8 mouse cellular contexts compared by ENCODE assay signal in the genomic region with DNA sequence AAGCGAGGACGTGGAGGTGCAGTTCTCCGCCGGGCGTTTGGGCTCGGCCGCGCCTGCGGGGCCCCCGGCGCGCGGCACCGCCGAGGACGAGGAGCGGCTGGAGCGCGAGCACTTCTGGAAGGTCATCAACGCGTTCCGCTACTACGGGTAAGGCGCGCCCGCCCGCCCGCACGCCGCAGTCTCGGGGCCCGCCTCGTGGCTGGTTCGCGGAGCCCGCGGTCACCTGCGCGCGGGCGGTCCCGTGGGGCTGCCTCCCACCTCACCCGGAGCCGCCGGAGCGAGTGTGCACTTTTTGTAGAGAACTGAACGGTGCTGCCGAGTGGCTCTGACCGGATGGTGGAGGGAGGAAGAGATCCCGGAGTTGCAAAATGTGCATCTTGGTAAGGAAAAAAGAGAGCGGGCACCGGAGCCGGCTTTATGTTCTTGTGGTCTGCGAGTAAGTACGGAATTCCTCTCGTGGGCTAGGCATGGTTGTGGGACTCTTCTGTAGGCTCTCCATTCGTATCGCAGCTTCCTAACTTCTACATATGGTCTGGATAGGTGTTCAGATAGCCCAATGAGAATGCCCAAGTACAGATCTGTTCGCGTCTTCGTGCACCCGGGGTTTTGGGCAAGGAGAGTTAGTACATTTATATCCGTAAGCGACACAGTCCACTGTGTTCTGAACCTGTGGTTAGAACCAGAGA. TPM values are rescaled to one million over a fixed set of nuclear protein-coding genes. Genes with fewer than 3 reads are reported as not detected.
DNase-seq lines count a peak whose midpoint lies in the region; ATAC-seq and TF ChIP-seq lines count a peak whose summit lies in the region.

No protein-coding gene starts in this region.

- H3K4me3 ChIP-seq in kidney, adult 2 months (ENCODE audit: insufficient read depth, low read depth, low read length), result peak overlapping the region; percentile 58
- H3K4me3 ChIP-seq in limb, embryonic 12.5 days (replicated peaks), result peak overlapping the region; percentile 80
- peak overlapping the region; percentile 87 for H3K4me3 ChIP-seq in midbrain, embryonic 16.5 days (ENCODE audit: low read depth, low read length)

- under 1% methylated on average over 60 of the region's 64 CpGs for WGBS in kidney, adult 2 months
- WGBS in limb, embryonic 12.5 days, result 1% methylated on average over 47 of the region's 64 CpGs
- WGBS in midbrain, embryonic 16.5 days, result under 1% methylated on average over 46 of the region's 64 CpGs

- peak overlapping the region; percentile 63 for H3K27ac ChIP-seq in kidney, adult 2 months (ENCODE audit: insufficient read depth, low read depth, low read length)
- peak overlapping the region; percentile 90 for H3K27ac ChIP-seq in limb, embryonic 12.5 days
- H3K27ac ChIP-seq in midbrain, embryonic 16.5 days (ENCODE audit: low read length), result peak overlapping the region; percentile 80

- no peaks in the 10 kb centered on the region for H3K36me3 ChIP-seq in kidney, adult 2 months (ENCODE audit: control insufficient read depth, insufficient read depth, low read length)
- no peaks in the 10 kb centered on the region for H3K36me3 ChIP-seq in limb, embryonic 12.5 days
- H3K36me3 ChIP-seq in midbrain, embryonic 16.5 days (ENCODE audit: control insufficient read depth, insufficient read depth, low read length), result no peaks in the 10 kb centered on the region
- H3K36me3 ChIP-seq in splenic B cell, adult 2 months (ENCODE audit: control insufficient read depth, insufficient read depth, low read length, poor library complexity, severe bottlenecking), result no peaks in the 10 kb centered on the region

- peak overlapping the region; percentile 92 for H3K9ac ChIP-seq in limb, embryonic 12.5 days (replicated peaks)
- peak overlapping the region; percentile 80 for H3K9ac ChIP-seq in midbrain, embryonic 16.5 days (ENCODE audit: low read depth, low read length)

- peak; percentile 54 for ATAC-seq in limb, embryonic 12.5 days (ENCODE audit: insufficient number of reproducible peaks, insufficient read depth, low FRiP score, low TSS enrichment, low read depth)
- peak; percentile 81 for ATAC-seq in midbrain, embryonic 16.5 days

- TF ChIP-seq CTCF in kidney, adult 2 months (conservative IDR thresholded peaks at IDR 0.05; ENCODE audit: insufficient read depth, insufficient read length, low read depth, low read length), result no peak

- peaks cover 9% of the 10 kb centered on the region; the same call in 1 of the 2 replicates for H3K4me1 ChIP-seq in kidney, adult 2 months (ENCODE audit: control insufficient read depth, insufficient read depth, low read length)
- peaks cover 19% of the 10 kb centered on the region for H3K4me1 ChIP-seq in limb, embryonic 12.5 days (replicated peaks)
- H3K4me1 ChIP-seq in midbrain, embryonic 16.5 days (ENCODE audit: control insufficient read depth, insufficient read depth, low read length), result peaks cover 23% of the 10 kb centered on the region

- no peaks in the 10 kb centered on the region for H3K27me3 ChIP-seq in kidney, adult 2 months (replicated peaks; ENCODE audit: control insufficient read depth, insufficient read depth, low read length)
- no peaks in the 10 kb centered on the region for H3K27me3 ChIP-seq in limb, embryonic 12.5 days
- no peaks in the 10 kb centered on the region for H3K27me3 ChIP-seq in midbrain, embryonic 16.5 days (ENCODE audit: control insufficient read depth, insufficient read depth, low read depth, low read length)
- no peaks in the 10 kb centered on the region for H3K27me3 ChIP-seq in splenic B cell, adult 2 months (ENCODE audit: control insufficient read depth, insufficient read depth, low read length, poor library complexity, severe bottlenecking)

- peak; percentile 59 for DNase-seq in kidney, adult 18-20 months
- DNase-seq in kidney, adult 11 months, result no peak
- DNase-seq in cerebellum, postnatal 25 days, result peak; percentile 71 to 72
- DNase-seq in gastrocnemius, postnatal 10 days, result peak; percentile 57
- peak; percentile 43 for DNase-seq in kidney, adult 2 months
- peak; percentile 62 for DNase-seq in splenic B cell, adult 2 months (ENCODE audit: low read depth, low spot score)

- TF ChIP-seq POLR2A in kidney, adult 2 months (IDR thresholded peaks at IDR 0.05; ENCODE audit: low read depth, low read length), result no peak

- no peaks in the 10 kb centered on the region for H3K9me3 ChIP-seq in limb, embryonic 12.5 days
- H3K9me3 ChIP-seq in midbrain, embryonic 16.5 days (replicated peaks; ENCODE audit: control insufficient read depth, low read length, poor library complexity, severe bottlenecking), result no peaks in the 10 kb centered on the region

- peak overlapping the region; percentile 75 for H3K4me2 ChIP-seq in limb, embryonic 12.5 days
- peak overlapping the region; percentile 60 for H3K4me2 ChIP-seq in midbrain, embryonic 16.5 days (ENCODE audit: low read length)

RNA-seq across cellular contexts. Expression of gene Carnmt1, which starts 0.6 kb away (rescaled TPM):
- total RNA-seq in gastrocnemius, postnatal 10 days (2021), result 10 to 100 TPM; 55.6 to 58.0 TPM
- 5.9 and 6.3 TPM in 2 replicates for polyA plus RNA-seq in kidney, adult 2 months (2012; rRNA removed)
- polyA plus RNA-seq in limb, embryonic 12.5 days (2016; fragmentation: Nextera tagmentation; extraction: Ambion mirVana), result 34.9 and 38.1 TPM in 2 replicates
- 10.1 and 10.7 TPM in 2 replicates for polyA plus RNA-seq in midbrain, embryonic 16.5 days (2015; fragmentation: Nextera tagmentation; extraction: Ambion mirVana)

RNA-seq across cellular contexts. Expression of gene Nmrk1, which starts 39.4 kb away (rescaled TPM):
- total RNA-seq in gastrocnemius, postnatal 10 days (2021), result 1 to 10 TPM; 3.1 to 4.0 TPM
- 77.1 and 78.6 TPM in 2 replicates for polyA plus RNA-seq in kidney, adult 2 months (2012; rRNA removed)
- 11.2 and 11.8 TPM in 2 replicates for polyA plus RNA-seq in limb, embryonic 12.5 days (2016; fragmentation: Nextera tagmentation; extraction: Ambion mirVana)
- 6.2 and 6.7 TPM in 2 replicates for polyA plus RNA-seq in midbrain, embryonic 16.5 days (2015; fragmentation: Nextera tagmentation; extraction: Ambion mirVana)

RNA-seq across cellular contexts. Expression of gene Ostf1, which starts 39.6 kb away (rescaled TPM):
- total RNA-seq in gastrocnemius, postnatal 10 days (2021), result 10 to 100 TPM; 31.7 to 37.6 TPM
- 66.0 and 80.0 TPM in 2 replicates for polyA plus RNA-seq in kidney, adult 2 months (2012; rRNA removed)
- polyA plus RNA-seq in limb, embryonic 12.5 days (2016; fragmentation: Nextera tagmentation; extraction: Ambion mirVana), result 36.2 and 38.9 TPM in 2 replicates
- 32.1 and 32.2 TPM in 2 replicates for polyA plus RNA-seq in midbrain, embryonic 16.5 days (2015; fragmentation: Nextera tagmentation; extraction: Ambion mirVana)

RNA-seq across cellular contexts. Expression of gene D030056L22Rik, which starts 41.8 kb away (rescaled TPM):
- total RNA-seq in gastrocnemius, postnatal 10 days (2021), result 1 to 10 TPM; 3.2 to 3.9 TPM
- 6.2 and 6.5 TPM in 2 replicates for polyA plus RNA-seq in kidney, adult 2 months (2012; rRNA removed)
- 39.6 and 39.7 TPM in 2 replicates for polyA plus RNA-seq in limb, embryonic 12.5 days (2016; fragmentation: Nextera tagmentation; extraction: Ambion mirVana)
- 43.0 and 45.0 TPM in 2 replicates for polyA plus RNA-seq in midbrain, embryonic 16.5 days (2015; fragmentation: Nextera tagmentation; extraction: Ambion mirVana)
